Mouse (Mus musculus) olfactory bulb, adult 2 months (tissue): ENCODE measurements around the gene Sfxn2. TPM values are rescaled to one million over a fixed set of nuclear protein-coding genes. Genes with fewer than 3 reads are reported as not detected.

Source experiments
- H3K27ac ChIP-seq: fragments of 200-500 bp; 2 replicates; pipeline ENCODE4 v1.5.1; 2012; ENCODE audit warnings: low read depth, low read length; ENCODE audit not compliant: insufficient read depth
- H3K4me1 ChIP-seq: fragments of 200-500 bp; 2 replicates; pipeline ENCODE4 v1.6.1; 2012; ENCODE audit warnings: low read length; ENCODE audit not compliant: control insufficient read depth, insufficient read depth
- H3K4me3 ChIP-seq: fragments of 200-500 bp; 2 replicates; pipeline ENCODE4 v1.5.1; 2012; ENCODE audit warnings: mild to moderate bottlenecking, low read depth, low read length, moderate library complexity; ENCODE audit not compliant: insufficient read depth
- CTCF ChIP-seq: fragments of 200-500 bp; IDR thresholded peaks from 2 replicates; pipeline ENCODE4 v1.5.1; 2012; ENCODE audit warnings: low read depth, mild to moderate bottlenecking, low read length, moderate library complexity; ENCODE audit not compliant: insufficient read depth
- POLR2A ChIP-seq: fragments of 200-500 bp; IDR thresholded peaks from 2 replicates; pipeline ENCODE4 v1.6.1; 2012; ENCODE audit warnings: mild to moderate bottlenecking, low read depth, low read length, moderate library complexity; ENCODE audit not compliant: insufficient read depth
- WGBS: fragments of 180-500 bp; shearing (Covaris S2); methylation state at CpG from one replicate; pipeline ENCODE4 v1.1.7; 2018; 5-methylcytosine and 5-hydroxymethylcytosine counted together
- polyA plus RNA-seq: library from polyadenylated mRNA; stranded (reverse); fragments of >200 nt; gene quantifications from 2 replicates; pipeline ENCODE4 v1.2.4, GENCODE M21; 2012; ENCODE audit warnings: low replicate concordance; ENCODE audit not compliant: missing spikeins, insufficient read depth, insufficient read length

Gene Sfxn2
- polyA plus RNA-seq, 1 experiment, result not detected

- H3K27ac ChIP-seq, result no peak overlapping the region
Measured at GRCm38 (mm10) chr19:46629807-46630206, 56.6 kb downstream of the Sfxn2 start.

GRCm38 (mm10) chr19:46631637-46632036, 58.5 kb downstream of the Sfxn2 start:
- Histone ChIP-seq H3K27ac (no peak overlapping the region), H3K4me1 (peaks cover 3% of the 10 kb centered on the region; the same call in 1 of the 2 replicates), H3K4me3 (no peak overlapping the region)
- WGBS, result 90% methylated on average over 9 of the region's 9 CpGs
- TF ChIP-seq POLR2A (no peak), CTCF (no peak)

More at GRCm38 (mm10) chr19:46629807-46630206, 56.6 kb downstream of the Sfxn2 start:
- H3K4me1 ChIP-seq, result 0 out of 2 replicates have a peak, but pooled peaks cover 2% of the 10 kb centered on the region
- H3K4me3 ChIP-seq, result no peak overlapping the region
- TF ChIP-seq CTCF, result no peak
- no peak for TF ChIP-seq POLR2A
- 83% methylated on average over 9 of the region's 9 CpGs for WGBS

DNA sequence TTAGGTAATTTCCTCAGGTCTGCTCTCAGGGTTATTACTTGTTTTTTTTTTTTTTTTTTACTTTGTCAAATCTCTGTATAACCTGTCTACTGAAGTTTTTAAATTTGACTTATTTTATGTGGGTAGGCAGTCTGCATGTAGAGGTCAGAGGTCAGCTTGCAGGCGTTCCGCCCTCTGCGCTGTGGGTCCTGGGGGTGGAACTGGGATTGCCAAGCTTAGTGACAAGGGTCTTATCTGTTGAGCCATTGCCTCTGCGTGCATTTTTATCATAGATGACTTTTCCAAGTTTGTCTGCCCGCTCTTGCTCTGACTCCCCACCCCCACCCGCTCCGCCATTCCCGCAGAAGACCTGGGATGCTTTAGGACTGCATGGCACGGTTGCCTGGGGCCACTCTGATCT, 62.6 kb downstream of the Sfxn2 start:
- WGBS, result 81% methylated on average over 9 of the region's 9 CpGs
- TF ChIP-seq POLR2A, result no peak
- TF ChIP-seq CTCF, result no peak
- H3K4me3 ChIP-seq, result no peak overlapping the region
- H3K27ac ChIP-seq, result no peak overlapping the region
- H3K4me1 ChIP-seq, result peaks cover 14% of the 10 kb centered on the region

- H3K27ac ChIP-seq, result no peak overlapping the region
- no peak for TF ChIP-seq CTCF
- no peak for TF ChIP-seq POLR2A
- WGBS, result 78% methylated on average over 6 of the region's 6 CpGs
Measured at GRCm38 (mm10) chr19:46637598-46637997, 64.4 kb downstream of the Sfxn2 start.

DNA sequence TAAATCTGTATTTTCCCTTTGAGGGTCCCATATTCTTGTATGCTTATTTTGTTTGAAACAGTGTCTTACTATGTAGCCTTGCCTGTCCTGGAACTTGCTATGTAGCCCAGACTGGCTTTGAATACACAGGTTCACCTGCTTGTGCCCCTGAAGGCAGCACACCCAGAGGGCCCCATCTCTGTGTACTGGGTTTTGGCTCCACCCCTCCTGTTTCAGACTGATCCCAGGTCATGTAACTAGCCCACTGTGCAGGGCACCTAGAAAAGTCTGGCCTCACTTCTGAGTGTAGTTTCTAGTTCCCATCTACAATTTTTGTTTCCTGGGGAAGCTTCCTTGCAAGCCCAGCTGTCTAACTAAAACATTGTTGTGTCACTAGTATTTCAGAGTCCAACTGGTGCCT, 65.9 kb downstream of the Sfxn2 start:
- Histone ChIP-seq H3K4me1 (peaks cover 39% of the 10 kb centered on the region), H3K4me3 (no peak overlapping the region), H3K27ac (no peak overlapping the region)
- TF ChIP-seq CTCF, result no peak
- TF ChIP-seq POLR2A, result no peak

More at GRCm38 (mm10) chr19:46637598-46637997, 64.4 kb downstream of the Sfxn2 start:
- H3K4me3 ChIP-seq, result no peak overlapping the region
- H3K4me1 ChIP-seq, result peaks cover 30% of the 10 kb centered on the region

DNA sequence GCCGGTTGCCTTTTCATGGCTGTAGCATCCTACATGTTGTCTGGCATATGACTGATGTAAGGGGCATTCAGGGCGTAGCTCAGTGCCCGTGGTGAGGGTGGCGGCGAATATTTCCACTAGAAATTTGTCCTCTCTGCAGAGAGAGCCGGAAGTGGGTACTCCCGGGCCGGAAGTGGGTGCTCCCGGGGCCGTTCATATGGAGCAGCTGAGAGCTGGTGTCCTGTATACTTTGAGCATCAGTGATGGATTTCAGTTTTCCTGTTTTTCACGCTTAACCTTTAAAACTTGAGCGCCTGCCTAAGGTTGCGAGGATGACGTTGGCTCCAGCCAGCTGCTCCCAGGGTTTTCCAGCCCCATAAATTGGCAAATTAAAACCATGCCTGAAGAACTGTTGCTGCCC, 66.3 kb downstream of the Sfxn2 start:
- Histone ChIP-seq H3K27ac (no peak overlapping the region), H3K4me1 (peaks cover 42% of the 10 kb centered on the region), H3K4me3 (no peak overlapping the region)
- 86% methylated on average over 14 of the region's 14 CpGs for WGBS
- no peak for TF ChIP-seq POLR2A

GRCm38 (mm10) chr19:46640780-46641179, 67.6 kb downstream of the Sfxn2 start:
- 85% methylated on average over 8 of the region's 8 CpGs for WGBS
- no peak for TF ChIP-seq CTCF
- no peak for TF ChIP-seq POLR2A
- Histone ChIP-seq H3K27ac (no peak overlapping the region), H3K4me1 (peaks cover 54% of the 10 kb centered on the region), H3K4me3 (no peak overlapping the region)

DNA sequence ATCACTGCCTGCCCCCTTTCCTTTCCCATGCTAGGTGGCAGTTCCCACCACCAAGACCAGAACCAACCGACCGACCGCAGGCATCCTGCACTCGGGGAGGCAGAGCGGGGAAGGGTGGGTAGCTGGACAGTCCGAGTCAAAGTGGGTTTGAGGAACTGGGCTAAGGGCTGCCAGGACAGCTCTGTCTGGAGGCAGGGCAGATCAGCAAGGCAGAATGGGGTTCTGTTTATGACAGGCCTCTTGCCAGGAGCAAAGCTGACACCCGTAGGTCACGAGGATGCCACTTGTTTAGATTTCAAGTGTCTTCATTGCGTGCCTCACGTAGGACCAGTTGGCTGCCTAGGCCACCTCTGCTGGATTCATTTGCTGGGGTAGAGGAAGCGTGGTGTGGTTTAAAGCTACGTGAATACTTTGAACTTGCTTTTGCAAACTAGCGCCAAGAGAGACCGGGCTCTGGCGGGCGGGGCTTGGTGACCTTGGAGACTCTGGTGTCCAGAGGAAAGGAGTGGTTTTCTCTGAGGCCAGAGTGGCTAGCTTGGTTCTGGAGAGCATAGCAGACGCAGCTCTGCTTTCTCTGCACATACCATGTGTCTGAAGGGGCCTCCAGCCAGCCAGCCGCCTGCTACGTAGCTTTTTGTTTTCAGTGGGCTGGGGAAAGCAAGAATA, 68.4 kb downstream of the Sfxn2 start:
- TF ChIP-seq CTCF, result no peak
- TF ChIP-seq POLR2A, result no peak
- Histone ChIP-seq H3K4me3 (no peak overlapping the region), H3K27ac (0 out of 2 replicates have a peak overlapping the region, but pooled peaks have one; percentile 1), H3K4me1 (peaks cover 60% of the 10 kb centered on the region)
- 61% methylated on average over 19 of the region's 19 CpGs for WGBS

DNA sequence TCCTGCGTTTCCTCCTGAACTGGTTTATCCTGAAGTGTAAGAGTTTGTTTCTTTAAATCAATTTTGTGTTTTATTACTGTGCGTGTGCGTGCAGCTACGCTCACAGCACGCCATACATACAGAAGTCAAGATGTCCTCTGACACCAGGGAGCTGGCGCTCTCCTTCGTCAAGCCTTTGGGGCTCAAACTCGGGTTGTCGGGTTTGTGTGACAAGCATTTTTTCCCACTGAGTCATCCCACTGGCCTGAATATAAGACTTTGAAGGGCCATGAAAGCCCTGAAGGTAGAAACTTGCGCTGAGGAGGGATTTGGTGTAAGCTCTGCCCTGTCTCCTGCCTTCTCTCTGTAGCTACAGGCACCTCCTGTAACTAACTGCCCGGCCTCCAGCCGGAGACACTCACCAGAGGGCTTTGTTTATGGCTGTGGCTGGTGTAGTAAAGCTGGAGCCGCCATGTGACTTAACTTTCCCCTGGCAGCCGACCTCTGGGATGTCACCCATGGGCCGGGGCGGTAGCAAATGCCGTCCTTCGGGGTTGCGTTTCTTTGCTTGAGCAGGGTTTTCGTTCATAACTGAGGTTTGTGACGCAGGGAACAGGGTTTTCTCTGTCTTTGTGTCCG, 69.1 kb downstream of the Sfxn2 start:
- H3K27ac ChIP-seq, result 0 out of 2 replicates have a peak overlapping the region, but pooled peaks have one; percentile 1
- H3K4me3 ChIP-seq, result no peak overlapping the region
- no peak for TF ChIP-seq CTCF
- no peak for TF ChIP-seq POLR2A
- H3K4me1 ChIP-seq, result peaks cover 59% of the 10 kb centered on the region
- 73% methylated on average over 22 of the region's 22 CpGs for WGBS
